Mouse (Mus musculus): ENCODE measurements around the gene 2700097O09Rik.

DNA sequence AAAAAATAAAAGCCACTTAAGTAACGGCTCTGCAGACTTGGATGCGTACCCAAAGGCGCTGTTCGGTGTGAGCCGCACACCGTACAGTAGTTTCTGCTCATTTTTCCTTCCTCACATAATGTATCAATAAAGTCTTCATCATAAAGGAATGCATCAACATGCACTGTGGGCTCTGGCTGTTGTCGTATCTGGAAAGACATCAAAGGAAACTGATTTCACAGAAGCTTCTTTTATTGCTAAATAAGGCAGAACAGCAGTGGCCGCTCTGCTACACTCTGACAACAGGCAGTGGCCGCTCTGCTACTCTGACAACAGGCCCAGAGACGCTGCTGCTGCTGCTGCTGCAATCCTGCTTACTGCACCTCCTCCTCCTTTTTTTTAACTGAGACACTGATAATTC, 18.9 kb downstream of the 2700097O09Rik start:
- TF ChIP-seq GATA1 (IDR thresholded peaks at IDR 0.05; ENCODE audit: low read length) (no peak), TAL1 (IDR thresholded peaks at IDR 0.05; ENCODE audit: low read length) (no peak)
